Mouse (Mus musculus) gonadal fat pad, adult 2 months (tissue): Measurements from ENCODE around the gene Zfp365. TPM values are rescaled to one million over a fixed set of nuclear protein-coding genes. Genes with fewer than 3 reads are reported as not detected.

Source experiments
- DNase-seq: peaks from one replicate; pipeline ENCODE4 v3.0.0-alpha.2; 2012; ENCODE audit warnings: low read depth
- polyA plus RNA-seq: library from polyadenylated mRNA; depleted of rRNA; stranded (reverse); fragments of >200 nt; gene quantifications from 2 replicates; pipeline ENCODE4 v1.2.3, GENCODE M21; 2012

Gene Zfp365
- polyA plus RNA-seq, 1 experiment = 0.78 TPM

DNA sequence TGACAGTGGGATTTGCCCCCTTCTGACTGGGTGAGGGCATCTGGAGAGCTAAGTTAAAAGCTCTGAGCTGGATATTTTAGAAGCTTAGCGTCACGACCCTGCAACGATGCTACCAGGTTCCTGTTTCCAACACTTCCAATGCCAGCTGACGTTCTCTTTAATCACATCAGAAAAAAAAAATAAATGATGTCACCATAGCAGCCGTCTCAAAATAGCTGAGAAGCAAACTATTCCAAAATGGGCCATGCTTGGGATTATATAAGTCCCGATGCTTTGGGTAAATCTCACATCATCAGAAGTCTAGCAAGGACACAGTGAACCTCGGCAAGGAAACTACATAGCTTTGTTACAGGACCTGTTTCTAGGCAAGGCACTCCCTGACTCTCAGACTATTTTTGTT, 9.1 kb downstream of the Zfp365 start:
- DNase-seq = no peak

DNA sequence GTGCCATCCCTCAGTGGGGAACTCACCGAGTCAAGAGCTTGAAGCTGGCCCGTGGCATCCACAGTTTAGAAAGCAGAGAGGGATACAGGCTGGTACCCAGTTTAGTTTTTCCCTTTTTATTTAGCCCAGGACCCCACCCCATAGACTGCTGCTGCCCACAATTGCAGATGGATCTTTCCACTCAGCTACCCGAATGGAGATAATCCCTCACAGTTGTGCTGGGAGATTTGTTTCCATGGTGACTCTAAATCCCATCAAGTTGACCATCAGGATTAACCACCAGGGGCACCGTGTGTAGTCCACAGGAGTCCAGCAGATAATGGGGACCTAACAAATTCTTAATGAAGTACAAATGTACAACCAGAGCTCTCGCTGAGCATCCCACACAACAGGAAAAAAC, 11.3 kb downstream of the Zfp365 start:
- DNase-seq = no peak

DNA sequence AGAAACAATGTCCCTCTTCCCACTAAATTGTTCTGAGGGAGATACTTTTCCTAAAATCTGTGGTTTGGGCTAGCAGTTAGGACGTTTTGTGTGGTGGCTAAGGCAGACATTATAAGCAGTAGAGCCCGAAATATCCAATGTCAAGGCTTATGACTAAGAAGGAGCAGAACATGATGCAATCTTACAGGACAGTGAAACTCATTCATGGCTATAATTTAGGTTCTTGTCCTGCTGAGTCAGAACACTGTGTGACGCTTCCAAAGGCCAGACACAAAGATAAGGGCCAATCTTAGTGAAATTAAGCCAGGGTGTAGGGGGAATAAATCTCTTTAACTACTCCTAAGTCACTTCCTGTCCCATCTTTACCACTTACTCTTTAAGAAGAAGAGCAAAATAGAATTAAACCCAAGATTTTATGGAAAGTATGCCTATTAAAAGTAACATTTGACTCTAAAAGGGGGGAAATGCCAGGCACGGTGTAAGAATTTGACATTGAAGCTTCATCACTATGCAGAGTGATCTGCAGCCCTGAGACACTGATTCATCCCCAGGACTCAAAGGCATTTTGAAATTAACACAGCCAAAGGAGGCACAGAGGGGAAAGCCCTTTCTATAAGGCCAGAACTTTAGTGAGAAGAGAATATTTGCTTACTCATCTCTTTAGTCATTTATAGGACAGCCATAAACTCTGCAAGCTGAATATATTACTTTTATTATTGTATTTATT, 13.3 kb downstream of the Zfp365 start:
- DNase-seq = peak; percentile 9

DNA sequence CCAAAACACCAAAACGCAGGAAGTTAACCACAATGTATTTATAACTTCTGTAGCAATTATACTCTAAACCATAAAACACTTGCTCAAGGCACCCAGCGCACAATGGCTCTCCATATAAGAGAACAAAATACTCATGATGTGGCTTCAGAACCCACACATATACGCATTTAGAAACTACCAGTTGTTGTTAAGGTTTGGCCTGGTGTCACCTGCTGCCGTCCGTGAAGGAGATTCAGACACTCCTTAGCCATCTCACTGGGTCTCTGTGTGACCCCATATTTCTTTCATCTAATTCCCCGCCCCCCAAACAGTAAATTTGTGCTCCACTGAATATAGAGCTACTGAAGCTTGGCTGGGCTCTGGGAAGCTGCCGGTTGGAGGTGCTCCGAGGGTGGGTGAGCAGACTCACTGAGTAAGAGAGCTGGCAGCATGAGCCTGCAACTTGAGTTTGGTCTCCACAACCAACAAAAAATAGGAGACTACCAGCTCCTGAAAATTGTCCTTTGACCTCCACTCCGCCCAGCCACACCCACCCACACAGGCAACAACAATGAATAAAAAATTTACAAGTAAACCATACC, 14.0 kb downstream of the Zfp365 start:
- DNase-seq = no peak

DNA sequence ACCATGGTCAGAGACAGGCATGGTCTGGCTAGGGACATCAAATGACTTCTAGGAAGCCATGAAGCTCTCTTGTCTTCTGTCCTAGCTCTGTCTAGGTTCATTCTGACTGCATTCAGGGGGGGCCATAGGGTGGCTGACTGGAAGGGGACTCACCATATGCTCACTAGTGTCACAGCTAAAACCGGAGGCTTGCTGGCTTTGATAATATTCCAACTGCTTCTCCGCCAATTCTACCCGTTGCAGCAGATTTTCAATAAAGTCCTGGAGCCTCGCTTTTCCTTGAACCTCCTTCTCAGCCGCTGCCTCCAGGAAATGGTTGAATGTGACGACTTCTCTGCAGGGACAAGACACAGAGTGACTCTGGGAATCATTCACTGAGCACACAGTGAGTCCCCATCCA, 15.2 kb downstream of the Zfp365 start:
- no peak for DNase-seq

DNA sequence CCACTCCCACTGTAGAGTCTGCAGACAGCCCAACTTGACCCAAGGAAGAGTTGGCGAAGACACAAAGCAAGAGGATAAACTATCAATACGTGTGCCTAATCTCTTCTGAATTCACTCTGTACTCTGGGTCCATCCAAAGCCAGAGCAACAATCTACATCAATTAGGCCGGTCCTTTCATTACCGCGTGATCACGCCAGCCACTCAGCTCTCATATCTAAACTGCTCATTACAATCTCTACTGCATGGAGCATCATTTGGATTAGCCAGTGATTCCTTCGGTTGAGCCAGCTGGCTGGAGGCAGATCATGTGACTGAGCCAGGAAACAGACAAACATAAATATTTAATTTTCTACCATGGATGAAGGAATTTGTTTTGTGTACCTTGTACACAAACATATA, 17.8 kb downstream of the Zfp365 start:
- no peak for DNase-seq

DNA sequence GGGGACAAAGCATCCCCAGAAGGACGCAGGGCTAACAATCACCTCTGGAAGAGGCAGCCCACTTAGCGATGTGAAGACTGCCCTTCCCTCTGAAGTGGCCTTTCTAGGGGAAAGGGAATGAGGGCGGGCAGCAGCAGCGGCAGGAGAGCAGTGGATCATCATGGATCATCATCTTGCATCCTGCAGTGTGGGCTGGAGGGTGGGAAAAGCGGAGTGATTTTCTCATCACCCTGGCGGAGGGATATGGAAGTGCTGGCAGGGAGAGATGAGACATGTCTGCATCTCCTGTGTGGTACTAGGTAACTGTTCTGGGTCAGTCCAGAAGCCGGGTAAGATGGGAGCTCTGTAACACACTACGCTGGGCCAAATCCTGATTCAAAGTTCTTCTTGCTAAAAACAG, 18.4 kb downstream of the Zfp365 start:
- no peak for DNase-seq

DNA sequence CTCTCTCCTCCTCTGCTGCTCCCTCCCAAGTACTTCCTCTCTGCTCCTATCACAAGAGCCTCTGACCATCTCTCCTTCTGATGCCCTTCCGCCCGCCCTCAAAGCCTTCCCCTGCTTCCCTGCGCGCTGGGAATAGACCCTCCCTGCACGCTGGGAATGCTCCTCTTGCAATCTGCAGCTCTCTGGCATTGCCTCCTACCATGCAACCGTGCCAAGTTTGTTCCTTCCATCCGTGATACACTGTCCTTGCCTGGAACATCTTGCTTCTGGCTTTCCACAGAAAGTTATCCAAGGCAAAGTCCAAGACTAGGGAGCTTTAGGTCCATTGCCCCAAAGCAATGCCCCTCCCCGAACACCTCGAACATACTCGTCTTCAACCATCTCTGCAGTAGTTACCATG, 19.2 kb downstream of the Zfp365 start:
- no peak for DNase-seq

DNA sequence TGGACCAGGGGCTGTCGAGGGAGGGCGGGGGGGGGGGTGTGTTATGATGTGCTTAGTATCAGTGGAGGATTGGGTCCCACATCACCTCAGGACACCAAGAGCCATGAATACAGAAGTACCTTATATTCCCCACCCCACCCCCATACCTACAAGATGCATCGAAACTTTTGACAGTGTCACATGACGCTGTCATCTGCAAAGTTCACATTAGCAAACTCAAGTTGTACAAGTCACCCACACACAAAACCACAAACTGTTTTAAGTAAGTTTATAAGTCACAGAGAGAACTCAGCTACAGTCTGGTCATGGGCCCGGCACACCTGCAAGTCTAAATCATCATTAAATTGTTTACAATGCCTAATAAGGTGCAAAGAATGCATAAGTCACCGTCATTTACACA, 21.3 kb downstream of the Zfp365 start:
- no peak for DNase-seq

DNA sequence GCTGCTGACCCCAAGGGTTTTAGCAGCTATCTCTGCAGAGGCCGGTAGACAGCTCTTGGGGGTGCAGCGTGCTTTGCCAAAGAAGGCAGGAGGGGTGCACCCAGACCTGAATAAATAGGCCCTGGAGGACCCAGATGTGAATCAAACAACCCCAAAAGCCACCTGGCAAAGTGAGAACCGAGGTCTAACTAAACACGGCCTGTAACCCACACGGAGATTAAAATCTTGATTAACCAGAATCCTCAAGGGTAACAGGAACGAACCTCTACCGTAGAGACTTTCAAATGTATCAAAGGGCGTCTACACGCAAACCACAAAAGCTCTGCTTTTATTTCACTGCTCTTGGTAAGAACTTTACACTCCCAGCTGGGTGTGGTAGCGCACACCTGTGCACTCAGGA, 24.5 kb downstream of the Zfp365 start:
- DNase-seq = no peak

DNA sequence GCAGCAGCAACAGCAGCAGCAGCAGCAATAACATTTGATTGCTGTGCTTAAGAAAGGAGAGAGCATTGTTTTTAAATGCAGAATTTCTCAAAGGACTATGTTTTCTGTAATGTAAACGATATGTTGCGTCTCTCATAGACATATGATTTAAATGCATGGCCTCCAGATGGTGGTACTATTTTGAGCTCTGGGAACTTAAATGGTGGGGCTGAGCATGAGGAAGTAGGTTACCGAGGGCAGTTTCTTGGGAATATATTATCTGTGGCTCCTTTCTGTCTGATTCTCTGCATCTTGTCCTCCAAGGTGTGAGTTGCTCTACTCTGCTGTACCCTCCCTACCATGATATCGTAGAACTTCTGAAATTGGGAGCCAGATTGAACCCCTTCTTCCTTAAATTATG, 31.8 kb downstream of the Zfp365 start:
- DNase-seq = no peak

DNA sequence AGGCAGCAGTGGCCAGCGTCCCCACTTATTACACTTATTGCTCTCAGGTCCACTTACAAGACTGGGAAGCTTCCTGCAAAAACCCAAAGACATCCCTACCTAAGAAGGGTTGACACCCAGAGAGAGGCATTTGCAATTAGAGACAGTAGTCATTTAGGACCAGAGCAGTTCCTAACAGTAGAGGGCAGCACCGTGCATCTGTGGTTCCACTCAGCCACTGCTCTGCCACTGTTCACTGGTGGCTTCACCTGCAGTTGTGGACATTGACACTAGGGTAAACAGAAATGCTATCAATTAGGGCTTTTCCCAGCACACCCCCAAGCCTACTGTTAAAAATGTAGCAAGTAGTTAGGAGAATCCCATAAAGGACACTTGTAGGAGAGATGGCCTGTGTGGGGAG, 40.7 kb downstream of the Zfp365 start:
- no peak for DNase-seq

DNA sequence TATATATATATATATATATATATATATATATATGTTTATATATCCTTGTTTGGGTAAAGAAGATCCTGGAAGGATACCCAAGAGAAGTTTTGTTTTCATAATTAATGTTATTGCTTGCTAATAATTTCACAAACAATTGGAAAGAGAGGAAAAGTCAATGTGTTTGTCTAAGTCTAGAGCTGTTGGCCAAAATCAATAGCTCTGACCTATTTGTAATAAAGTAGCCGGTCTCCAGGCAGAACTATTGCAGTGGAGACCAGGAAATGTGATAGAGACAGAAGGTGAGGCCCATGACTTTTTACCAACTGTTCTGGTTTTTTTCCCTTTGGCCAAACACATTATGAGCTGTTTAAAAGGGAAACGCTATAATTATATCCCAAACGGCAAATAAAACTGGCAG, 44.2 kb downstream of the Zfp365 start:
- DNase-seq = no peak

DNA sequence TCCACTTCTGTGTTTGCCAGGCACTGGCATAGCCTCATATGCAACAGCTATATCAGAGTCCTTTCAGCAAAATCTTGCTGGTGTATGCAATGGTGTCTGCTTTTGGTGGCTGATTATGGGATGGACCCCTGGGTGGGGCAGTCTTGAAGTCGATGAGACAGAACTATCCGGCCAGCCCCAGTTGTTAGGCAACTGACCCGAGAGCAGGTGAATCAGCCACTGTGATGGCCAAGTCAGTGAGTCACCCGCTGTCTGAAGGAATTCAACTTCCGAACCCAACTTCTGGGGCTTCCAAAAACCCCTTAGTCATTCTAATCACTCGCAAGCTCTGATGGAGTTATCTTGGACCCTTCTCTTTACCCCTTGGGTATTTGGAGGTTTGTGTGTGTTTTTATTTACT, 46.6 kb downstream of the Zfp365 start:
- DNase-seq = no peak

DNA sequence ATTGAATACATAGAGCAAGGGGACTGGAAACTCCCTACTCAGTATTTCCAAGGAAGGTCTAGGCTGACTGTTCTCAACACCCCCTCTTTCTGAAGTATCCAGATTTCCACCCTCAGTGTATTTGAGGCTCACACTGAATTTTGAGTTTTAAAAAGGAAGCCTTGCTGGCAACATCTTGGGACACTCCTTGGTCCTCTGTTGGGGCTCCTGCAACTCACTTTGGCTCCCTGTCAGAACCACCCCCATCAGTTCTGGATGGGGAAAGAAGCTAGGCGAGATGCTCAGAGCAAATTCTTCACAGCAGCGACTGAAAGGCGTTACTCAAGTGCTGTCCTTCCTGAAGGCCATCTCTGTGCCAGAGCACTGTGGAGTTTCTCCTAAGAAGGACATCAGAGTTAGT, 47.4 kb downstream of the Zfp365 start:
- DNase-seq = no peak

DNA sequence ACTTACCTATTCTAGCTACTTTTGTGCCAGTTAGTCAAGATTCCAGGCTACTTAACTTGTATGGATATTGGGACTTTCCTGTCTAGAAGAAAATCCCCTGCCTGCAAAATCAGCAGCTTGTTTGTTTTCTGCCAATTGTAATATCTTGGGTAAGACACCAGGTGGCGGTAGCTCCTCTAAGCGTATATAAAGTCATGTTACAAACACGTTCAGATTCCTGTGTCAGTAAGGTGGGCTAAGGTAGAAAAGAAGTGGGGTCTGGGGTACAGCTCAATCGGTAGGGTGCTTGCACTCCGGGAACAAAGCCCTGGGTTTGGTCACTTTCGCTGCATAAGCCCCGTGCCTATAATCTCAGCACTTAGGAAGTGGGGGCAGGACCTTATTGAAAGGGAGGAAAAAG, 50.1 kb downstream of the Zfp365 start:
- no peak for DNase-seq

DNA sequence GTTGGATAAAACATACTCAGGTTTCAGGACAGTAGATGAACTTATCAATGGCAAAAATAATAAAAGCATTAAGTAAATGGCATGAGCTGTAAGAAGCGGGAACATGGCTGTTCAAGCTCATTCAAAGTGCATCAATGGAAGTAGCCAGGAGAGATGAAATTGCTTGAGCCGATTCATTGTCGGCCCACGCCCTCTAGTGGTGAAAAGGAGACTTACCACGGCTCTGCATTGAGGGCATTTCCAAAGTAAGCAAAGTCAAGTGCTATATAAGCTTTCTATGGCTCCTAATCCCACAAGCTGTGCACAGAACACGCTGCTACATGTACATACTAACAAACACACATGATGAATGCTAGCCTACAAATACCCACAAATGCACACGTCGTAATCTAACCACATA, 53.6 kb downstream of the Zfp365 start:
- no peak for DNase-seq

DNA sequence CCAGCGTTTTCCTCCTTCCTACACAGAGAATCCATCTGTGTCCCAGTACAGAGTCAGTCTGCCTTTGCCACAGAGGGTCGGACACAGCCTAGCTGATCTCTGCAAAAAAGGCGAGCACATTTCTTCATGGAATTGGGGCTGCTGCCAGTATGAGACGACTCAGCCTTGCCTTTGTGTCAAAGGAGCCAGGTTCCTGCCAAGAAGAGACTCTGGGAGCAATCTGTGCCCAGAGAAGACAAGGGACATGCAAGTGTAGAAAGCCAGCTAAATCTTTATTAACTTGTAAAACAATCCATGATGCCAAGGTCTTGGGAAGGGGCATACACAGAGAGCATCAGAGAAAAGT, 54.9 kb downstream of the Zfp365 start:
- DNase-seq = no peak

DNA sequence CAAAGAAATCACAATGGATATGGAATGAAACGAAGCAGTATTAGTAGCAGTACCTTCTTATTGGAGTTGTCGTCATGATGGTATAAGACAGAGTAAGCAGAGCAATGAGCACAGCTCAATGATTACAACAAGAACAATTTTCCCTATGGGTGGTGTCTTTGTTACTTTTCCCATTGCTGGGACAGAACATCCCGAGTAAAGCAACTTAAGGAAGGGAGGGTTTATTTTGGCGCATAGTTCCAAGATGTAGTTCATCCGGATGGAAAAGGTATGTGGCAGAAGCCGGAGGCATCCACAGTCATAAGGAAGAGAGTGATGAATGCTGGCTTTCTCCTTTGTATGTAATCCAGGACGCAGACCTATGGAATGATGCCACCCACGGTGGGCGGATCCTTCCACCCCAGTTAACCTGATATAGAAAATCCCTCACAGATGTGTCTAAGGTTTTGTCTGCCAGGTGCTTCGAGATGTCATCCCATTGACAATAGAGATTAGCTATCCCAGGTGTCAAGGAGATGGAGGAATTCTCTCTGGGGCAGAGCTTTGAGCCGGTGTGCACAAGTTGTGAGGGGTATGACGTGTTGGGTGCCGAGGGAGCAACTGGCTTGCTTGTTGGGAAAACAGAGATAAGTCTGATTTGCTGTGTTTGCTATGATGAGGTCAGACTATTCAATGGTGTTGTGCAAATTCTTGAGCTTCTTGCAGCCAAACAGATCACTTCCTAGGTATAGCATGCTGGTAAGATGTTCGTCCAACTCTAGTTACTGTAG, 55.5 kb downstream of the Zfp365 start:
- DNase-seq = peak; percentile 98

DNA sequence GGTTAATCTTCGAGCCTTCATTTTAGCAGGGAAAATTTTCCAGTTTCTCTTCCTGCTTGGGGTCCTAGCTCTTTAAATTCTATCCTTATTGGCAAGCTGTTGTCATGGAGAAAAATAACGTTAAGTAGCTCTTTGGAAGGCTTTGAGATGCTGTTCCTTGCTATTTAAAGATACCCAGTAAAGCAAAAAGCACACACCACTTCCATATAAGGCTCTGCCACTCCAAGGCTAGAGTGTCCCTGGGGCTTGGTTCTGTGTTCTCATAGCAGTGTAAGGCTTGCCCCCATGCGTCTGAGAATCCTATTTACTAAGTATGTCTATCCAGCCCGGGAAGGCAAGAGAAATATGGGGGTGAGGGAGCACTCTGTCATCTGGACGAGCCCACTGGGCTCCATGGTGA, 56.7 kb downstream of the Zfp365 start:
- no peak for DNase-seq

DNA sequence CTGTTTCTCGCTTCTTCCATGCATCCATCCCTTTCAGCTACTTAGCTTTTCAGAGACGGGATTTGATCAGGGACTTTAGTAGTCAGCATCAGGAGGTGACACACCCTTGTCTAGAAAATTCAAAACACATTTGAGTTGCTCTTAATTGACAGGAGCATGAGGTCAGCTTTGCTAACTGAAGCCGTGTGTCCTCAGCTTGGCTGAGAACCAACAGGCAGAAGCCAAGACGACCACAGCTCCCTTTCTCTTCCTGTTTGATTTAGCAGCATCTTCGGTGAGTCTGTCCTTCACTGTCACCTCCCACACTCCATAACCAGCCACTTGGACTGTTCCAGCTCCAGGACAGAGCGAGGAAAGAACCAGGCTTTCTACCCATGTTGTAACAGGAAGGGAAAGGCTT, 60.1 kb downstream of the Zfp365 start:
- no peak for DNase-seq

DNA sequence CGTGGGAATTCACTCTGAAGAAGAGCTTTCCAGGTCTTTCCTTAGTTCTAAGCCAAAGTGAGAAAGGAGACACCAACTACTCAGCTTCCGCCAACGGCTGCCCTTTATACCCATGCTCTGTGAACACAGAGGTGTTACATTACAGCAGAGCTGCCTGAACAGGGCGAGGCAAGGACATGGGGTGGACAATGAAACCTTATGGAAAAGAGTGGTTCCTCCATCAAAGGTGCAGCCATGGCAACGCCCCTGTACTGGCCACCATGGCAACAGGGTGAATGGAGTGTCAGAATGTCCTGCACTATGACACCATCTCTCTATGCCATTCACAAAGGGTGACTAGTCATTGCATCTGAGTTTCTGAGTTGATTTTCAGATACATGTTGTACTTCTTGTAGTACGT, 61.4 kb downstream of the Zfp365 start:
- DNase-seq = no peak

DNA sequence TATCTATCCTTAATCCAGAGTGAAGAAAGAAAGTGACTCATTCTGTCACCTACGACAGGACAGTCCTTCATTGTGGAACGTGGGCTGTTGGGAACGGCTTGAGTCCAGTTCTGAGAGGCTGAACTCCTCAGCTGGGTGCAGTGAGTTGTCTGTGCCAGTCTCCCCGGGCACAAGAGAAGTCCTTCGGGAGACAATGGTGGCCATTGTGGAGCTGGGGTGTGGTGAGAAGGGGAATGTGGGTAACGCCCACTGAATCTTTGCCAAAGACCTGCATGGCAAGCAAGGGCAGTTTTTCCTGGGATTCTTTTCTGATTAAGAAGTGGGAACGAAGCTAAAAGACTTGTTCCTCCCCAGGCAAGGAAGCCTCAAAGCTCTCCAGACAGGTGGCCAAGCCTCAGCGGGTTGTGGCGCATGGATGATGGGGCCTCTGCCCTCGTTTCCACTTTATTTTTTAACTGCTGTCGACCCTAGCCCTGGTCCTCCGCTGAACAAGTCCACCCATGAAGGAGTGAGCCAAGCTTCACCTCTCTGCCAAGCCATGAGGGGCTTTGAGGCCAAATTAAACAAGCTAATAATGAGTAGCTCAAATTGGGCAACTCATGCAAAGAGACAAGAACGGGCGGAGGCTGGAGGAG, 66.3 kb downstream of the Zfp365 start:
- peak; percentile 100 for DNase-seq
